Mouse (Mus musculus) mature B cell (primary cell): ENCODE measurements around the gene Hnrnpll.
"Not testable (repeated sequence)": the region's sequence is repeated elsewhere in the genome, so short reads cannot be mapped to it uniquely, and the experiment has no call there.

Source experiments
- in situ Hi-C: fragments of 300-500 bp; cut with MboI; formaldehyde crosslinking; loops from 2 replicates; pipeline ENCODE4 v1.14.3; 2019

Gene Hnrnpll

DNA sequence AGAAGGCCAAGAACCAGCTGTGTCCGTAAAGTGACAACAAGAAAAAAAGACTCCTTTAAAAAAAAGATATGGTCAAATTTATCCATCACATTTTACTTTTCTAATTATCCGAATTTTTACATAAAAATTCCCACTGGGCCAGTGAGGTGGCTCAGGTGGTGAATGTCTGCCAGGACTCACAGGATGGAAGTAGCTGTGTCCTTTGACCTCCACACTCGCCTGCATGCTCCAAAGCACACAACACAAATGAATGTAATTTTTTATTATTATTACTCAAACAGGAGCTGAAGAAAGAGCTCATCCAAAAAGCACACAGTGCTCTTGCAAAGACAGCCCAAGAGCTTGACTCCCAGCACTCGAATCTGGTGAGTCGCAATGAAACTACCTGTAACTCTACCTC, 2.0 kb downstream of the Hnrnpll start:
- in situ Hi-C loops = loop anchor here (10.0 kb wide), 1 partner anchor 115 kb away; no protein-coding TSS in a partner anchor

DNA sequence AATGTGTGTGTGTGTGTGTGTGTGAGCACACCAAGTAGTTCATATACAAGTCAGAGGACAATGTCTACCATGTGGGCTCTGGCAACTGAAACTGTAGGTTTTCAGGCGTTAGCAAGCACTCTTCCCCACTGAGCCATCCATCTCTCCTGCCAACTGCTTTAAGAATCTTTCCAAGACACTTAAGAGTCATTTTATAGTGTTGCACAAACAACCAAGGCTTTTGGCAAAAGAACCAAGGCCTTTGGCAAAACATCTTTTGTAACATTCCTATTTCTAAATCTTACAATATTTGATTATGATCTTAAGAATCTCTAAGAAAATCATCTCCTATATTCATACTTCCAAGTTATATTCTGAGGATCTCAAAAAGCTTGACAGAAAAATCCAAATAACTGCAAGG, 2.4 kb downstream of the Hnrnpll start:
- in situ Hi-C loops = loop anchor here (10.0 kb wide), 1 partner anchor 115 kb away; no protein-coding TSS in a partner anchor

- in situ Hi-C loops = no loop called here
Measured at GRCm38 (mm10) chr17:80058501-80058900, 3.6 kb downstream of the Hnrnpll start.

GRCm38 (mm10) chr17:80053931-80054734, 8.0 kb downstream of the Hnrnpll start:
- in situ Hi-C loops = no loop called here

DNA sequence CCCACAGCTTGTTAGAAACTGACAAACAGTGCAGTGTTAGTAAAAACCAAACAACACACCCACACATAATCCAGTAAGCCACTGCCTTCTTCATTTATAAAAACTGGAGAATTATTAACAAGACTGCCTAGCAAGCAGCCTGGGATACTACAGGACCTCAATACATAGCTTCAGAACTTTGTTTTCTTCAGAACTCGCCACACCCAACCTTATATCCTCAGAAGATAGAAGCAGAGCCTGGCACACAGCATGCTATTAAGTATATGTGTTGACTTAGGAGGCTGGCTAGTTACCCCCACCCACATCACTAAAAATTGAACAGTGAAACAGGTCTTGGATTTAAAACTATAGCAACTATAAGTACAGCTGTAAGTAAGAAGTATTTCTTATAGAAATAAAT, 10.5 kb downstream of the Hnrnpll start:
- in situ Hi-C loops = no loop called here

GRCm38 (mm10) chr17:80049300-80049699, 12.8 kb downstream of the Hnrnpll start:
- in situ Hi-C loops = not testable (repeated sequence)

- in situ Hi-C loops = no loop called here
Measured at GRCm38 (mm10) chr17:80048230-80048629, 13.9 kb downstream of the Hnrnpll start.

DNA sequence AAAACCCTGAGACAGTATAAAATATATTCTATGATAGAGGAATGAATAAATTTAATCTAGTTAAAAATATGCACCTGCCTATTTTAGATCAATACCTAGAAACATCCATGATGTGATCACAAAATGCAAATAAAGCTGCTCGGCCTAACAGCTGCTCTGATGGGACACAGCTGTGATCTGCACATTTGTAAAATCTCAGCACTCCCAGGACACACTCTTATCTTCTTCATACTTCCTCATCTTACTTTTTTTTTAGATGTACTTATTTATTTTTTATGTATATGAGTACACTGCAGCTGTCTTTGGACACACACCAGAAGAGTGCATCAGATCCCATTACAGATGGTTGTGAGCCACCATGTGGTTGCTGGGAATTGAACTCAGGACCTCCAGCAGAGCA, 20.4 kb downstream of the Hnrnpll start:
- in situ Hi-C loops = no loop called here

DNA sequence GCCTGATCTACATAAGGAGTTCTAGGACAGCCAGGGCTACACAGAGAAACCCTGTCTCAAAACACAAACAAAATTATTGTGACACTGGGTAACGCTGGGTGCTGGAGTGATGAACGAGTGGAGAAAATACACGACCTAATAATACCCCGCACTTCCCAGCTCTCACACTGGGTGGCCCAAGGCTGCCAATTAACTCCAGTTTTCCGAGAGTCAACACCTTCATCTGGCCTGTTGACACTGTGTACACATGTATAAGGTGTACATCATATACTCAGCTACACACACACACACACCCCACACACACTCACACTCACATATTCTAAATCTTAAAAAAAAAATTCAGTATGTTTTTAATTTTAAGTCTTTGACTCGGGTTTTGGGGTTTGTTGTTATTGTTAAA, 33.5 kb downstream of the Hnrnpll start:
- in situ Hi-C loops = no loop called here

GRCm38 (mm10) chr17:80026189-80026936, 35.8 kb downstream of the Hnrnpll start:
- in situ Hi-C loops = no loop called here

GRCm38 (mm10) chr17:80022090-80022489, 40.0 kb downstream of the Hnrnpll start:
- in situ Hi-C loops = loop anchor here (25.0 kb wide), 1 partner anchor 360 kb away; no protein-coding TSS in a partner anchor

DNA sequence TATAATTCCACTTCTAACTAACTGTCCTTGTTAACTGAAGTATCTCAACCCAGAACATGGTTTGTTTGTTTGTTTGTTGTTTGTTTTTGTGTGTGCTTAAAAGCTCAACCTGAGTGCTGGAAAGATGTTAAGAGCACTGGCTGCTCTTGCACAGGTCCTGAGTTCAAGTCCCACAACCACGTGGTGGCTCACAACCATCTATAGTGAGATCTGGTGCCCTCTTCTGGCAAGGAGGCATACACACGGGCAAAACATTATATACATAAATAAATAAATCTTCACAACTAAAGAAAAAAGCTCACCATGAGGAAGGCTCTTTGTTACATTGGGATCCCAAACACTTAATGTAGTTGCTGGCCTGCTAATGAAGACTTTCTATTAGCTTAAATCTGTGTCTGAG, 41.6 kb downstream of the Hnrnpll start:
- in situ Hi-C loops = loop anchor here (25.0 kb wide), 1 partner anchor 358 kb away; no protein-coding TSS in a partner anchor

DNA sequence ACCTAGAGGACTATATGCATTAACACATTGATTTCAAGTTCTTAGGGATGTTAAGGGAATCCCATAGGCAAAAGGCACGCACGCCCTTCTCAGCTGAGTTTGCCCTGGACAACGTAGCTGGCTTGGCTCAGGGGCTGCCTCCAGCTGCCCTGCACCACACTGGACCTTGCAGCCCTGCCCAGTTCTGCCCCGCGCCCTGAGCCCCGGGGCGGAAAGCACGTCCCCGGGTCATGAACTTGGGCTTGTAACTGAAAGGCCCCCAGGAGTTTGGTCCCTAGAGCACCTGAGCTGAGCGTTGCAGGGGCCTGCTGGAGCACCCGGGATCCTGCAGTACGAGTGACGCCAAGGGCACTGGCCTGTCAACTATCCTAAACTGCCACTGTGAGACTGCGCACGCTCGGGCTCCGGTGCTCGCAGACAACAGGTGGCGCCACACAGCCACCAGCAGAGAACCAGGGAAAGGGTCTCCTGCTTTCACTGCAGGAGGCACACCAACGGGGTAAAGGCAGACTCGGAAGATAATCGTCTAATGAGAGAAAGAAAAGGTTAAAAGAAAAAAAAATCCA, 43.1 kb downstream of the Hnrnpll start:
- in situ Hi-C loops = loop anchor here (25.0 kb wide), 1 partner anchor 357 kb away; no protein-coding TSS in a partner anchor

DNA sequence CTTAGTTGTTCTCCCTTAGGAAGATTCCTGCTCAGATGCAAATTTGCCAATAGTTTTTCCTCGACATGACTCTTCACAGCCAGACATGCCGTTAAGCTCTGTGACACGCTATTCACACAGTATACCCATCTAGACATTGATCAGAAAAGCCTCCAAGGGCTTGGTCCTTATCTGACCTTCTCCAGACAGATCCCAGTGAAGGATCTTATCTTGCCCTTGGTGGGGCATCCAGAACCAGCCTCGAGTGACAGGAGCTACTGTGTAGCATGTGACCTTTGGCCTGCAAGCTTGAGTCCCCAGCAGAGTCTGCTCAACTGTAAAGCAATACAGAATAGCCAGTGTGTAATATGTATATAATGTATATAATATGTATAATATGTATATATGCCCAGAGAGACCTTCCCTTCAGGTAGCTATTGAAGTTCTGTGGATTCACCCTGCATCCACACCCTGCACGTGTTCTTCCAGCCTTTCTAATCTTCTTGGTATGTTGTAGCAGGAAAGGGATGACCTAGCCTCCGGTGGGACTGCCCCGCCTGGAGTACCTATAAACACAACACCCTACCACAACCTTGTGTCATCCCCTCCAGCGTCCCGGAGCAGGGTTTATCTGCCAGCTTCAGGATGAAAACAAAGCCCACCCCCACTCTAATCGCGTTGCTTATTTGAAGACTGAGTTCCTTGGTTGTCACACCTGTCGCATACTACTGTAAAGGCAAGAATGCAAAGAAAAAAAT, 43.7 kb downstream of the Hnrnpll start:
- in situ Hi-C loops = loop anchor here (25.0 kb wide), 1 partner anchor 356 kb away; no protein-coding TSS in a partner anchor

GRCm38 (mm10) chr17:80017389-80017788, 44.7 kb downstream of the Hnrnpll start:
- in situ Hi-C loops = loop anchor here (25.0 kb wide), 1 partner anchor 355 kb away; no protein-coding TSS in a partner anchor

DNA sequence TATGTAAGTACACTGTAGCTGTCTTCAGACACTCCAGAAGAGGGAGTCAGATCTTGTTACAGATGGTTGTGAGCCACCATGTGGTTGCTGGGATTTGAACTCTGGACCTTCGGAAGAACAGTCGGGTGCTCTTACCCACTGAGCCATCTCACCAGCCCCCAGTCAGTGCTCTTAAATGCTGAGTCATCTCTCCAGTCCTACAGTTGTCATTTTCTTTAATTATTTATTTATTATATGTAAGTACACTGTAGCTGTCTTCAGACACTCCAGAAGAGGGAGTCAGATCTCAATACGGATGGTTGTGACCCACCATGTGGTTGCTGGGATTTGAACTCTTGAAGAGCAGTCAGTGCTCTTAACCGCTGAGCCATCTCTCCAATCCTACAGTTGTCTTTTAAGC, 45.7 kb downstream of the Hnrnpll start:
- in situ Hi-C loops = loop anchor here (25.0 kb wide), 1 partner anchor 354 kb away; no protein-coding TSS in a partner anchor

GRCm38 (mm10) chr17:80014361-80014809, 47.7 kb downstream of the Hnrnpll start:
- in situ Hi-C loops = loop anchor here (25.0 kb wide), 1 partner anchor 352 kb away; no protein-coding TSS in a partner anchor

DNA sequence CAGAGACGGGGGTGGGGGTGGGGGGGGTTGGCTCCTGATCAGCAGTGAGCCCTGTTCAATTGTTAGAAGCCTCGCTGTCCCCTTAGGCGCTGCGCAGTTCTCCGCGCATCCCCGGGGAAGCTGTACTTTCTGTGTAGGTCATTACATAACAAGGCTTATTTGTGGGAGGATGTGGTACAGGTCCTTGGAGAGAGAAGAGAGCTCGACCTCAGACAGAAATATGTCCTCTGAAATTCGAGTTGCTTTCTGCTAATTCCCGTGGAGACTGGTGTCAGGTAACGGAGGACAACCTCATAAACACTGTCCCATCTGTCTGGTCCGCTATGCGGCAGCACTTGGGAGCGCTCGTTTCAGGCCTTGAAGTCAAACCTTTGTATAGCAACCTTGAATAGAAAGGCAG, 52.2 kb downstream of the Hnrnpll start:
- in situ Hi-C loops = loop anchor here (25.0 kb wide), 1 partner anchor 348 kb away; no protein-coding TSS in a partner anchor

DNA sequence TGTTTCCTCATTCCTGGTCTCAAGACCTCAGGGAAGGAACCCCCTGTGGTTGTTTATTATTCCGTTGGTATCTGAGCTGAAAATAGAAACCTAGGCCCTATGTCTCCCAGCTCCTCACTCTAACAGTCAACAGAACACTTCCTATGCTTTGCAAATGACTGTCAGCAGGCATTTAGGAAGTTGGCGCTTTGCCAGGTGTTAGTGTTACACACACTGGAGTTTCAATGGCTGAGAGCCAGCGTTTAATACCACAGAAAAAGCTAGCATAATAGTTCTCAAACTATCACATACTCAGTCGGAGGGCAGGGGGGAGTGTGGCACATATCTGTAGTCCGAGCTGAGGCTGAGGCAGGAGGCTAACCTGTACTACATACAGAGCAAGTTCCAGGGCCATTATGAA, 53.3 kb downstream of the Hnrnpll start:
- in situ Hi-C loops = loop anchor here (25.0 kb wide), 1 partner anchor 347 kb away; no protein-coding TSS in a partner anchor

GRCm38 (mm10) chr17:80004345-80005239, 57.5 kb downstream of the Hnrnpll start:
- in situ Hi-C loops = loop anchor here (25.0 kb wide), 1 partner anchor 342 kb away; no protein-coding TSS in a partner anchor
